Mouse (Mus musculus) intestine, embryonic 15.5 days (tissue): ENCODE measurements around the gene Fam172a. TPM values are rescaled to one million over a fixed set of nuclear protein-coding genes. Genes with fewer than 3 reads are reported as not detected.
A peak's percentile ranks its signal among the peaks of the same experiment; 100 is the strongest.
"Not testable (repeated sequence)": the region's sequence is repeated elsewhere in the genome, so short reads cannot be mapped to it uniquely, and the experiment has no call there.

ENCODE experiments used
- ATAC-seq: fragments of 200-750 bp; cut with Nextera tagmentation; 2 replicates; pipeline ENCODE4 v1.8.0; 2017; ENCODE audit warnings: moderate TSS enrichment, moderate library complexity
- H3K27ac ChIP-seq: fragments of 300-500 bp; sonication (generic); 2 replicates; pipeline ENCODE4 v1.5.1; 2015; ENCODE audit warnings: mild to moderate bottlenecking, inconsistent platforms
- H3K27me3 ChIP-seq: fragments of 300-500 bp; sonication (generic); replicated peaks from 2 replicates; pipeline ENCODE4 v1.6.1; 2015; ENCODE audit warnings: inconsistent platforms
- H3K36me3 ChIP-seq: fragments of 300-500 bp; sonication (generic); 2 replicates; pipeline ENCODE4 v1.6.1; 2015; ENCODE audit warnings: inconsistent platforms
- H3K4me1 ChIP-seq: fragments of 300-500 bp; sonication (generic); replicated peaks from 2 replicates; pipeline ENCODE4 v1.6.1; 2015; ENCODE audit warnings: inconsistent platforms
- H3K4me2 ChIP-seq: fragments of 300-500 bp; sonication (generic); replicated peaks from 2 replicates; pipeline ENCODE4 v1.6.1; 2015; ENCODE audit warnings: mild to moderate bottlenecking, inconsistent platforms
- H3K4me3 ChIP-seq: fragments of 300-500 bp; sonication (generic); replicated peaks from 2 replicates; pipeline ENCODE4 v1.5.1; 2015; ENCODE audit warnings: inconsistent platforms
- H3K9ac ChIP-seq: fragments of 300-500 bp; sonication (generic); 2 replicates; pipeline ENCODE4 v1.6.1; 2015; ENCODE audit warnings: inconsistent platforms
- H3K9me3 ChIP-seq: fragments of 300-500 bp; sonication (generic); 2 replicates; pipeline ENCODE4 v1.6.1; 2016; ENCODE audit warnings: inconsistent platforms
- WGBS: fragments of 180-500 bp; shearing (Covaris S2); methylation state at CpG from one replicate; pipeline ENCODE4 v1.1.7; 2015; 5-methylcytosine and 5-hydroxymethylcytosine counted together
- polyA plus RNA-seq: library from polyadenylated mRNA; unstranded; fragments of >200 nt; fragmentation: Nextera tagmentation; extraction: Ambion mirVana; gene quantifications from 2 replicates; pipeline ENCODE4 v1.2.1, GENCODE M21; 2015

Gene Fam172a
- polyA plus RNA-seq: 26.1 and 30.9 TPM in 2 replicates

DNA sequence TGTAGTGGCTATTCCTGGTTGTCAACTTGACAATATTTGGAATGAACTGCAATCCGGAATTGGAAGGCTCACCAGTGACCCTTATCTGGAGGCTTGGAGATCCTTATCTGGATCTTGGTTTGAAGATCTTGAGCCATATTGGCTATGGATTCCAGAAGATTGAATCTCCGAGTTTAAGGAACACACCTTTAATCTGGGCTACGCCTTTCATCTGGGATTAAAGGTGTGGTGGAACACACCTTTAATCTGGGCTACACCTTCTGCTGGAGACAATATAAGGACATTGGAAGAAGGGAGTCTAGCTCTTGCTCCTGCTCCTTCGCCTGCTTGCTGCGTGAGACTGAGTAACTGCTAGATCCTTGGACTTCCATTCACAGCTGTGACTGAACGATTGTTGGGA, at the start of gene Fam172a:
Fam172a (plus strand) TSS at position 301 of the 400 bp plus-strand sequence.
- not testable (repeated sequence) for H3K4me2 ChIP-seq, H3K27me3 ChIP-seq, H3K9ac ChIP-seq, H3K27ac ChIP-seq, H3K4me1 ChIP-seq, ATAC-seq, H3K9me3 ChIP-seq, H3K4me3 ChIP-seq, H3K36me3 ChIP-seq
- WGBS: 80% methylated on average over 1 of the region's 6 CpGs

DNA sequence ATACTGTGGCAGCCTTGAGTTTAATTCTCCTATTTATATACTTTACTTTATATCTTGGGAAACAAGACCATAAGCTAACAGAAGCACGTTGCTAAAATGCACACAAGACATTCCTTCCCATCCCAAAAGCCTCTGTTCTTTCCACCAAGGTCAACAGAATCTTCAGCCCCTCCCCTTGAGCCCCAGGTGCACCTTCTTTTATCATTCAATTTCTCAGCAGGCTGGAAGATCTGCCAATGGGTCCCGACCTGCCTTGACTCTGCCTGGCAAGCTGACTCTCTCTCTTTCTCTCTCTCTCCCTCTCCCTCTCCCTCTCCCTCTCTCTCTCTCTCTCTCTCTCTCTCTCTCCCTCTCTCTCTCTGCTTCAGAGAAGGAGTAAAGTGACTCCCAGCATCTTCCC, 13.2 kb upstream of the Fam172a start:
- ATAC-seq: no peak
- Histone ChIP-seq H3K9me3 (no peaks in the 10 kb centered on the region), H3K4me3 (no peak overlapping the region), H3K27ac (no peak overlapping the region), H3K9ac (no peak overlapping the region), H3K36me3 (no peaks in the 10 kb centered on the region), H3K27me3 (no peaks in the 10 kb centered on the region), H3K4me2 (no peak overlapping the region), H3K4me1 (no peaks in the 10 kb centered on the region)
- 25% methylated on average over 2 of the region's 2 CpGs for WGBS

DNA sequence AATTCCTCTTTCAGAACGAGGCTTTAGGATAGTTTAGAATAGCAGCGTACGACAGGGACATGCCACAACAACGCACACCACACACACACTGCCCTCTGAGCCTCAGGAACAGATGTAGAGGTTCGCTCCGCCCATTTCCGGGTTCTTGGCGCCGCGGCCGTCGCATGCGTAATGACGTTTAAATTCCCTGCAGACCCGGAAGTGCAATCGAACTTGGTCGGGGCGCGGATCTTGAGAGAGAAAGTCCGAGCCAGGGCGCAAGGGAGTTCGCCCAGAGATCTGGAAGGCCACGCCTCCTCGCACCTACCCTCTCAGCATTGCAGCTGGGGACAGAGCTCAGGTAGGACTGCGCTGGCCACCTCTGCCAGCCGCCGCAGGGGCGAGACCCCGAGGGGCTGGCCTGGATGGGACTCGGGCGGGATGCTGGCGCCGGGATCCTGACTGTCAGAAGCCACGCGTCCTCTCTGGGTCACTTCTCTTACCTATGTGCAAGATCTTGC, 6.7 kb downstream of the Fam172a start:
- Histone ChIP-seq H3K4me3 (peak overlapping the region; percentile 87), H3K4me2 (peak overlapping the region; percentile 71), H3K9me3 (no peaks in the 10 kb centered on the region), H3K9ac (peak overlapping the region; percentile 80), H3K36me3 (no peaks in the 10 kb centered on the region), H3K27me3 (no peaks in the 10 kb centered on the region), H3K27ac (0 out of 2 replicates have a peak overlapping the region, but pooled peaks have one; percentile 45), H3K4me1 (peaks cover 9% of the 10 kb centered on the region; the same call in 1 of the 2 replicates)
- peak; percentile 95 for ATAC-seq
- under 1% methylated on average over 35 of the region's 35 CpGs for WGBS

DNA sequence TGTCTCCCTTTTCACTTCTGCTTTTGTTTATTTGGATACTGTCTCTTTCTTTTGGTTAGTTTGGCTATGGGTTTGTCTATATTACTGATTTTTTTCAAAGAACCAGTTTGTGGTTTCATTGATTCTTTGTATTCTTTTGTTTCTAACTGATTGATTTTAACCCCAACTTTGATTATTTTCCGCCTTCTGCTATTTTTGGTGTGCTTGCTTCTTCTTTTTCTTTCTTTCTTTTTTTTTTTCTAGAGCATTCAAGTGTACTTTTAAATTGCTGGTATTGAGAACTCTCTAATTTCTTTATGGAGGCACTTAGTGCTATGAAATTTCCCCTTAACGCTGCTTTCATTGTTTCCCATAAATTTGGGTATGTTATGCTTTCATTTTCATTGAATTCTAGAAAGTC, 15.7 kb downstream of the Fam172a start:
- Histone ChIP-seq H3K4me3 (no peak overlapping the region), H3K36me3 (no peaks in the 10 kb centered on the region), H3K9me3 (no peaks in the 10 kb centered on the region), H3K4me2 (no peak overlapping the region), H3K27me3 (no peaks in the 10 kb centered on the region), H3K4me1 (no peaks in the 10 kb centered on the region), H3K27ac (no peak overlapping the region), H3K9ac (no peak overlapping the region)
- no peak for ATAC-seq
- WGBS: 92% methylated on average over 2 of the region's 2 CpGs

DNA sequence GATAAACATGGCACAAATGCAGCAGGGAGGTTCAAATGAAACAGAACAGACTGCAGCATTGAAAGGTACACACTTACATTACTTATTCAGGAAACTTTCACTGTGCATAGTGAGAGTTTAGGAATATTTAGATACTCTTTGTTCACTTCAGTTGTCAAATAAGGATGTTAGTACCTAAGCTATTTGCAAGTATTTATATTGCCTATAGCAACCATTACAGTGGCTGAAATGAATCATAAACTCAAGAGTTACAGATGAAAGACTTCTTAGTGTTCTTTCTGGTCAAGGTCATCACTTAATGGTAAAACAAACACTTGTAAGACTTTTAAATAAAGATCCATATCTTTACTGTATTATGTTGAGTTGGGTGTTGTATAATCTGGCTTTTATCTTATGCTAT, 41.0 kb downstream of the Fam172a start:
- Histone ChIP-seq H3K4me2 (no peak overlapping the region), H3K4me1 (no peaks in the 10 kb centered on the region), H3K9ac (no peak overlapping the region), H3K9me3 (no peaks in the 10 kb centered on the region), H3K27me3 (no peaks in the 10 kb centered on the region), H3K4me3 (no peak overlapping the region), H3K36me3 (no peaks in the 10 kb centered on the region), H3K27ac (no peak overlapping the region)
- peak; percentile 31; the same call in 1 of the 2 replicates for ATAC-seq

DNA sequence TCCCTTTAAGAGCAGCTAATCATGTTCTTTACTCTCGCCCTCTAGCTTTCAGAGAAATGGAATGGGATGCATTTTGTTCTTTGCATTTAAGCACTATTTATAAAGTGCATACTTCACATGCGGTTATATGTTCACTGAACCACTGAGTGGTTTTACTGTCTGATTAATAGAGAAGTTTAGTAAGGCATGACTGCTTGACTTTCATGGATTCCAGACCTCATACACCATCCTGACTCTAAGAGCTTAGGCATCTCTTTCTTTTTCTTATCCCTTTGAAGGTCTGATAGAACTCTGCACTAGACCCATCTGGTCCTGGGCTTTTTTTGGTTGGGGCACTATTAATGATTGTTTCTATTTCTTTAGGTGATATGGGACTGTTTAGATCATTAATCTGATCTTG, 75.8 kb downstream of the Fam172a start:
- Histone ChIP-seq H3K4me2 (no peak overlapping the region), H3K9ac (no peak overlapping the region), H3K4me1 (no peaks in the 10 kb centered on the region), H3K27me3 (no peaks in the 10 kb centered on the region), H3K4me3 (no peak overlapping the region), H3K27ac (no peak overlapping the region), H3K9me3 (no peaks in the 10 kb centered on the region), H3K36me3 (no peaks in the 10 kb centered on the region)
- WGBS: 71% methylated on average over 2 of the region's 2 CpGs
- ATAC-seq: no peak

DNA sequence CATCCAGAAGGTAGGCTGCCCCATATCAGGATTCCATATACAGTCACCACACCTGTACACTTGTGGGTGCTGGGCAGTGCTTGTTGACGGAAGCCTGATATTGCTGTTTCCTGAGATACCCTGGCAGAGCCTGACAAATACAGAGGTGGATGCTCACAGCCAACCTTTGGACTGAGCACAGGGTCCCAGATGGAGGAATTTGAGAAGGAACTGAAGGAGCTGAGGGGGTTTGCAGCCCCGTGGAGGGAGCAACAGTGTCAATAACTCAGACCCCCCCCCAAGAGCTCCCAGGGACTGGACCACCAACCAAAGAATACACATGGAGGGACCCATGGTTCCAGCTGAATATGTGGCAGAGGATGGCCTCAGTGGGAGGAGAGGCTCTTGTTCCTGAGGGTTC, 105.5 kb downstream of the Fam172a start:
- not testable (repeated sequence) for ATAC-seq, H3K4me3 ChIP-seq, H3K4me1 ChIP-seq, H3K9ac ChIP-seq, H3K27ac ChIP-seq, H3K36me3 ChIP-seq, H3K9me3 ChIP-seq, H3K4me2 ChIP-seq, H3K27me3 ChIP-seq
- 96% methylated on average over 2 of the region's 2 CpGs for WGBS

DNA sequence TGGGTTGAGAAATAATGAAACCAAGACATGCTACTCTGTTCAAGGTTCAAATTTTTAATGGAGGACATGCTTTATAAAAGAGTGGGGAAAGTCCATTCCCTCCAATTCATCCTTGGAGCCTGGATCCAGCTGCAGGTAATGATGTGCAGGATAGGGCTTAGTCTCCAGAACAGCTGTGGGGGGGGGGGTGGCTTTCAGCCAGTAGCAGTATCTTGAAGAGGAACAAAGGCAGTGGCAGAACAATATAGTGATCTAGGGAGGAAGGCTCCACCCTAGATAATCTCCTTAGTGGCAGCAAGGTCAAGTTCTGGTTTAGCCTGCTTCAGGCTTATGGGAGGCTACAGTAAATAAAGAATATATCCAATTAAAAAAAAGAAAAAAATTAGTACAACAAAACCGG, 108.6 kb downstream of the Fam172a start:
- H3K4me1 ChIP-seq: no peaks in the 10 kb centered on the region
- no peaks in the 10 kb centered on the region for H3K9me3 ChIP-seq
- H3K4me3 ChIP-seq: no peak overlapping the region
- no peaks in the 10 kb centered on the region for H3K27me3 ChIP-seq
- 93% methylated on average over 1 of the region's 1 CpGs for WGBS
- H3K27ac ChIP-seq: no peak overlapping the region
- 0 out of 2 replicates have a peak, but pooled peaks cover 3% of the 10 kb centered on the region for H3K36me3 ChIP-seq
- ATAC-seq: no peak
- no peak overlapping the region for H3K9ac ChIP-seq
- H3K4me2 ChIP-seq: no peak overlapping the region

DNA sequence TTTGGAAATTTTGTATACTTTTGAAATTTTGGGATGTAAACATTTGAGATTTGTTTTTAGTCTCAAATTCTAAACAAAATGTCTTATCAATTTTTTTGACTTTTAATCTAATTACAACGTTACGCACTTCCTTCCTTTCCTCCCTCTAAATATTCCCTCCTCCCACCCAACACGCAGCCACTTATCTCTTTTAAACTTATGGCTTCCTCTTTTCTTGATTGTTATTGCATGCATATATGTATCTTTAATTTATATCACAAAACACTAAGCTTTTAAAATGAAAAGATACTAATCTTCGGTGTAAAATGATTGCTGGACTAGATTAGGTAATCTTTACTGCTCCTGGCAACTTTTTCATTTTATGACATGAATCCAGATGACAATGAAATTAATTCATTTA, 124.3 kb downstream of the Fam172a start:
- no peak overlapping the region for H3K4me3 ChIP-seq
- no peak overlapping the region for H3K4me2 ChIP-seq
- WGBS: 81% methylated on average over 4 of the region's 4 CpGs
- H3K36me3 ChIP-seq: no peaks in the 10 kb centered on the region
- H3K4me1 ChIP-seq: no peaks in the 10 kb centered on the region
- no peaks in the 10 kb centered on the region for H3K9me3 ChIP-seq
- no peak for ATAC-seq
- H3K27me3 ChIP-seq: no peaks in the 10 kb centered on the region
- no peak overlapping the region for H3K27ac ChIP-seq
- no peak overlapping the region for H3K9ac ChIP-seq

DNA sequence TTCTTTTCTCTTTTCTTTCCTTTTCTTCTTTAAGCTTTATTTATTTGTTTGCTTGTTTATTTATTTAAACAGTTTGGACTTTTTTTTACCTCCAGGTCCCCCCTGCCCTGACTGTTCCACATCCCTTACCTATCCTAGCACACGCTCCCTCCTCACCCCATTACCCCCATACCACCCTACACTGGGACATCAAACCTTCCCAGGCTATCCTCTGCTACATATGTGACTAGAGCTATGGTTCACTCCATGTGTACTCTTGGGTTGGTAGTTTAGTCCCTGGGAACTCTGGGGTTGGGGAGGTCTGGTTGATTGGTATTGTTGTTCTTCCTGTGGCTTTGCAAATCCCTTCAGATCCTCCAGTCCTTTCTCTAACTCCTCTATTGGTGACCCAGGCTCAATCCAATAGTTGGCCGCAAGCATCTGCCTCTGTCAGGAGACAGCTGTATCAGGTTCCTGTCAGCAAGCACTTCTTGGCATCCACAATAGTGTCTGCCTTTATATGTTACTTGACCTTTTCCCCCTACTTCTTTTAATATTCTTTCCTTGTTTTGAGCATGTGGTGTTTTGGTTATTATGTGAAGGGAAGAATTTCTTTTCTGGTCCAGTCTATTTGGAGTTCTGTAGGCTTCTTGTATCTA, 141.3 kb downstream of the Fam172a start:
- no peak overlapping the region for H3K4me2 ChIP-seq
- H3K27ac ChIP-seq: no peak overlapping the region
- no peak for ATAC-seq
- no peak overlapping the region for H3K9ac ChIP-seq
- WGBS: 81% methylated on average over 2 of the region's 2 CpGs
- H3K9me3 ChIP-seq: no peaks in the 10 kb centered on the region
- no peaks in the 10 kb centered on the region for H3K36me3 ChIP-seq
- no peaks in the 10 kb centered on the region for H3K4me1 ChIP-seq
- H3K27me3 ChIP-seq: no peaks in the 10 kb centered on the region
- no peak overlapping the region for H3K4me3 ChIP-seq

DNA sequence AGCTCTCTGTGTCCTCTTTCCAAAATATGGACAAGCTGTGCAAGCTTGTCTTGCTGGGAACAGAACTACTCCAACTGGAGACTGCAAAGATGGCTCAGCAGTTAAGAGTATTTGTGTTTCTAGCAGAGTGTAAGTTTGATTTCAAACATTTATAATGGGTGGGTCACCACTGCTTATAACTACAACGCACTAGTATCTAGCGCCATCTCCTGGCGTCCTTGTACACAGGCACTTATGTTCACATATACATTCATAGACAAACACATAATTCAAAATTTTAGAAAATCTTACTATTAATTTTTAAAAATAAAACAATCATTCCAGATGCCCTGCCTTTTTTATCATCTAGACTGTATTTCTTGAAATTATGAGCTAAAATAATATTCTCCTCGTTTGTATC, 147.0 kb downstream of the Fam172a start:
- Histone ChIP-seq H3K27me3 (no peaks in the 10 kb centered on the region), H3K9ac (no peak overlapping the region), H3K9me3 (no peaks in the 10 kb centered on the region), H3K36me3 (no peaks in the 10 kb centered on the region), H3K27ac (no peak overlapping the region), H3K4me2 (no peak overlapping the region), H3K4me1 (no peaks in the 10 kb centered on the region), H3K4me3 (no peak overlapping the region)
- no peak for ATAC-seq
- 76% methylated on average over 4 of the region's 4 CpGs for WGBS

DNA sequence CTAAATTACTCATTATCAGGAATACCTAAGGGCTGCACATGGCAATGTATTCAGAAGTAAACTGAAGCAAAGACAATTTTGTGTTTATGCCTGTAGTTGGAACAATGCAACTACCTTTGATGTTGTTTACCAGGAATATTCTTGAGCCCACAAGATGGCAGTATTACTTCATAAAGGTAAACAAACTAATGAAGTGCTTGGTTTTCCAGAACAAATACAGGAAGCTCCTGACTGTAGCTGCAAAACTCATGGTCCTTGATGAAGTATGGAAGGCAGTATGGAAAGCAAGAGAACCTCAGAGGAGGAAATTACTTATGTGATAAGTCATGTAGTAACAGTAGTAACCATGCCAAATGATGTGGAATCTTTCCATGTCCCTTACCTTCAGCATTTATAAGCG, 163.0 kb downstream of the Fam172a start:
- WGBS: 96% methylated on average over 1 of the region's 1 CpGs
- Histone ChIP-seq H3K27me3 (no peaks in the 10 kb centered on the region), H3K36me3 (no peaks in the 10 kb centered on the region), H3K4me3 (no peak overlapping the region), H3K9me3 (no peaks in the 10 kb centered on the region), H3K9ac (no peak overlapping the region), H3K4me1 (no peaks in the 10 kb centered on the region), H3K27ac (no peak overlapping the region), H3K4me2 (no peak overlapping the region)
- ATAC-seq: no peak

DNA sequence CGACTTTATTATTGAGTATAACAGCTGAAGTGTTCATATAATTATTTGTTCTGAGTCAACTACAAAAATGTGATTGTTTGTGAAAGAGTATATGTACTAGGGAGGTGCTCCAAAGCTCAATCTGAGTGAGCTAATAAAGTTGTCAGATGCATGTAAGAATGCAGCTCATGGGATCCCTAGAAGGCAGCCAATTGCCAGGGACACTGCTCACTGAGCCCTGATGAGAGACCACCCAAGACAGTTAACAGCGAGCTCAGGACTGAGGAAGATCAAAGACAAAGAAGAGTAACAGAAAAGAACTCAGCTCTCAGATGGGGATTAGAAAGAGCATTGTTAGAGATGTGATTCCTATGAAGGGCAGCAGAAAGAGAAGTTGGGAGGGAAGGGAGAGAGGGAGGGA, 166.5 kb downstream of the Fam172a start:
- no peak overlapping the region for H3K27ac ChIP-seq
- no peaks in the 10 kb centered on the region for H3K9me3 ChIP-seq
- H3K9ac ChIP-seq: no peak overlapping the region
- H3K4me3 ChIP-seq: no peak overlapping the region
- no peak for ATAC-seq
- H3K4me1 ChIP-seq: no peaks in the 10 kb centered on the region
- no peak overlapping the region for H3K4me2 ChIP-seq
- WGBS: 60% methylated on average over 2 of the region's 2 CpGs
- no peaks in the 10 kb centered on the region for H3K36me3 ChIP-seq
- no peaks in the 10 kb centered on the region for H3K27me3 ChIP-seq
